In the genomic region with DNA sequence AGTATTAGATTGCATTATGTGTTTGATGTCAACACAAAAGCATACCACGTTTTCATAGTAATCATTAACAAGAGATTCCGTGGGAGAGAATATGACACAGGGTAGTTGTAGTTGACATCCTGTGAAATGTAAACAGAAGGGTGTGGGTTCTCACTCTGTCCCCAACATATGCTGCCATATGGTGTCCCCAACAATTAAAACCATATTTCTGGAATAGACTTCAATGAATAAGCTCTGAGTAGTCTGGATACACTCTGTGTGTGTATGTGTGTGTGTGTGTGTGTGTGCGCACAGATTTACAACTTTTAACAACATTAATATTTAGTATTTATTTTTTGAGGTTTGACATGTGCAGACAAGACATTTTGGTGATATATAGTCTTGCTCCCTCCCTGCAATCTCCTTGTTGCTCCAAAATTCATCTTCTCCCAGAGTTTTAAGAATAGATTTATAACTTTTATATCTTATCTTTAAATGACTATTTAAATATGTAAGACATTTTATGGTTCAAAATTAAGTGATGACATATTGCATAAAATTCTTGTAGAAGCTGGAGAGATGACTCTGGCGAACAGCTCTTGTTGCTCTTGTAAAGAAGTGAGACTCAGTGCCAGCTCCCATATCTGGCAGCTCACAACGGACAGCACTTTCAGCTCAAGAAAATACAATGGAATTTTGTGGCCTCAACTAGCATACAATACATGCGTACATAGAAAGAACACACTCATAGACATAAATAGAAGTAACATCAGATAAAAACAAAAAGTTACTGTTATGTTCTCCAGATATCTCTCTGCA, we compare ENCODE assay signal across 27 mouse cellular contexts.
A peak's percentile ranks its signal among the peaks of the same experiment; 100 is the strongest.
DNase-seq lines count a peak whose midpoint lies in the region; ATAC-seq and TF ChIP-seq lines count a peak whose summit lies in the region.
"Had no signal": no experiment of that assay in that cellular context is flagged by ENCODE, and none has a peak within 500 bp of the region (broad histone marks: within the 10 kb centered on the region; RNA-seq: fewer than 3 reads in every experiment).

No protein-coding gene starts in this region.

- H3K9ac ChIP-seq in kidney, postnatal 0 days (ENCODE audit: low read depth, low read length): no peak overlapping the region
- H3K9ac ChIP-seq in lung, postnatal 0 days (replicated peaks; ENCODE audit: low read depth): no peak overlapping the region
- no peak overlapping the region for H3K9ac ChIP-seq in forebrain, embryonic 15.5 days (replicated peaks)
- H3K9ac ChIP-seq: heart, embryonic 13.5 days; hindbrain, embryonic 14.5 days; intestine, embryonic 15.5 days; midbrain, embryonic 15.5 days had no signal

- no peak overlapping the region for H3K4me2 ChIP-seq in kidney, postnatal 0 days (ENCODE audit: low read length)
- H3K4me2 ChIP-seq in lung, postnatal 0 days (replicated peaks; ENCODE audit: low read depth, low read length): no peak overlapping the region
- no peak overlapping the region for H3K4me2 ChIP-seq in forebrain, embryonic 15.5 days (replicated peaks)
- H3K4me2 ChIP-seq: heart, embryonic 13.5 days; hindbrain, embryonic 14.5 days; intestine, embryonic 15.5 days; liver, embryonic 11.5 days; midbrain, embryonic 15.5 days had no signal

- no peak for TF ChIP-seq CTCF in kidney, postnatal 0 days (IDR thresholded peaks at IDR 0.05; ENCODE audit: low read depth)
- TF ChIP-seq CTCF in lung, postnatal 0 days (IDR thresholded peaks at IDR 0.05): no peak

- no peak overlapping the region for H3K4me3 ChIP-seq in kidney, postnatal 0 days (replicated peaks; ENCODE audit: low read depth, low read length)
- no peak overlapping the region for H3K4me3 ChIP-seq in lung, postnatal 0 days (ENCODE audit: low read depth, low read length)
- no peak overlapping the region for H3K4me3 ChIP-seq in forebrain, embryonic 15.5 days
- H3K4me3 ChIP-seq: erythroblast, embryonic 14.5 days; heart, embryonic 13.5 days; intestine, embryonic 15.5 days; layer of hippocampus, adult 2 months; left cerebral cortex, adult 2 months; megakaryocyte, embryonic 14.5 days; midbrain, embryonic 15.5 days had no signal

- H3K36me3 ChIP-seq in kidney, postnatal 0 days (ENCODE audit: insufficient read depth, low read length): no peaks in the 10 kb centered on the region
- no peaks in the 10 kb centered on the region for H3K36me3 ChIP-seq in lung, postnatal 0 days (ENCODE audit: insufficient read depth, low read length)
- H3K36me3 ChIP-seq in forebrain, embryonic 15.5 days: no peaks in the 10 kb centered on the region
- H3K36me3 ChIP-seq: heart, embryonic 13.5 days; intestine, embryonic 15.5 days; midbrain, embryonic 15.5 days had no signal

- no peaks in the 10 kb centered on the region for H3K27me3 ChIP-seq in kidney, postnatal 0 days (ENCODE audit: insufficient read depth, low read length)
- H3K27me3 ChIP-seq in lung, postnatal 0 days (replicated peaks; ENCODE audit: insufficient read depth, low read length): no peaks in the 10 kb centered on the region
- H3K27me3 ChIP-seq in forebrain, embryonic 15.5 days: no peaks in the 10 kb centered on the region
- H3K27me3 ChIP-seq: heart, embryonic 13.5 days; intestine, embryonic 15.5 days; megakaryocyte, embryonic 14.5 days; midbrain, embryonic 15.5 days had no signal

- WGBS in kidney, postnatal 0 days: 68% methylated on average over 6 of the region's 6 CpGs
- whole genome bisulfite sequencing in lung, postnatal 0 days: 52% methylated on average over 6 of the region's 6 CpGs
- 55% methylated on average over 6 of the region's 6 CpGs for WGBS in forebrain, embryonic 15.5 days

- H3K9me3 ChIP-seq in kidney, postnatal 0 days (replicated peaks; ENCODE audit: low read length): no peaks in the 10 kb centered on the region
- H3K9me3 ChIP-seq in lung, postnatal 0 days (ENCODE audit: low read length): no peaks in the 10 kb centered on the region
- H3K9me3 ChIP-seq in forebrain, embryonic 15.5 days: no peaks in the 10 kb centered on the region
- H3K9me3 ChIP-seq: heart, embryonic 13.5 days; intestine, embryonic 15.5 days; megakaryocyte, embryonic 14.5 days; midbrain, embryonic 15.5 days had no signal

- no peaks in the 10 kb centered on the region for H3K4me1 ChIP-seq in kidney, postnatal 0 days (replicated peaks; ENCODE audit: insufficient read depth, low read length)
- no peaks in the 10 kb centered on the region for H3K4me1 ChIP-seq in lung, postnatal 0 days (ENCODE audit: insufficient read depth, low read depth, low read length)
- no peaks in the 10 kb centered on the region for H3K4me1 ChIP-seq in forebrain, embryonic 15.5 days
- H3K4me1 ChIP-seq: heart, embryonic 13.5 days; intestine, embryonic 15.5 days; megakaryocyte, embryonic 14.5 days; midbrain, embryonic 15.5 days had no signal

- TF ChIP-seq EP300 in lung, postnatal 0 days (IDR thresholded peaks at IDR 0.05): no peak

- DNase-seq in cerebellum, adult 11-12 months: peak; percentile 6
- no peak for DNase-seq in cerebellum, postnatal 36 days
- peak; percentile 47 for DNase-seq in kidney, postnatal 0 days (ENCODE audit: low spot score)
- DNase-seq in kidney, postnatal 10 days: no peak
- DNase-seq in lung, postnatal 0 days (ENCODE audit: low spot score): peak; percentile 4
- DNase-seq in lung, postnatal 25 days (ENCODE audit: low spot score): no peak
- DNase-seq in adrenal gland, adult 8-10 months: no peak
- DNase-seq: adrenal gland, postnatal 25 days; cerebellum, postnatal 10 days; gastrocnemius, postnatal 10 days; heart, adult 18-20 months; left cerebral cortex, postnatal 4 days; lung, adult 2 months; right cerebral cortex, postnatal 4 days had no signal

- no peak overlapping the region for H3K27ac ChIP-seq in kidney, postnatal 0 days
- H3K27ac ChIP-seq in lung, postnatal 0 days (ENCODE audit: low read length): no peak overlapping the region
- H3K27ac ChIP-seq in forebrain, embryonic 15.5 days (replicated peaks): no peak overlapping the region
- H3K27ac ChIP-seq: heart, embryonic 13.5 days; hindbrain, embryonic 14.5 days; intestine, embryonic 15.5 days; layer of hippocampus, adult 2 months; left cerebral cortex, adult 2 months; midbrain, embryonic 15.5 days; stomach, postnatal 0 days had no signal

- ATAC-seq in kidney, postnatal 0 days (replicated peaks; ENCODE audit: low FRiP score, low read depth): no peak
- ATAC-seq in lung, postnatal 0 days: no peak
- peak; percentile 94 for ATAC-seq in forebrain, embryonic 15.5 days (replicated peaks)
- ATAC-seq: activated CD4-positive, CD25-positive, alpha-beta regulatory T cell, adult 4 months; CD4-positive, CD25-positive, alpha-beta regulatory T cell, adult 4 months; intestine, embryonic 15.5 days; midbrain, embryonic 15.5 days had no signal

Comparison
In these comparisons a context has a peak if more than half of its experiments do, and no peak if none do; other contexts are left out.
1. DNase-seq: peak in cerebellum, adult 11-12 months (single experiment), kidney, postnatal 0 days (single experiment) and lung, postnatal 0 days (single experiment); none in cerebellum, postnatal 36 days (0 of 2), kidney, postnatal 10 days (single experiment), lung, postnatal 25 days (single experiment) and adrenal gland, adult 8-10 months (single experiment).